Mouse (Mus musculus): ENCODE data around the gene 1700029H14Rik.

DNA sequence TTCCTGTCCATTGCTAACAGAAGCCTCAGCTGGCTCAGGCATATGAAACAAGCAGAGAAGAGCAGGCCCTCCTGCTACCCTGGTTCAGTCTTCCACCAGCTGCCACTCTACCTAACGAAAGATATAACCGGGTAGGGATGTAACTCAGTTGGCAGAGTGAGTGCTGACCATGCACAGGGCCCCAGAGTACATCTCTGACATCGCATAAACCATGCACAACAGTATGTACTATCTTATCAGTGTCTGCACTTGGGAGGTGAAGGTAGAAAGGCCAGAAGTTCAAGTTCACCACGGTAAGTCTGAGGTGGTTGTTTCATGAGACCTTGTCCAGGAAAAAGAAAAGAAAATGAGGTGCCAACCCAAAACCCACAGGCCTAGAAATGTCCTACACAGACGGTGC is 47.7 kb upstream of the 1700029H14Rik start:
- TF ChIP-seq CTCF (IDR thresholded peaks at IDR 0.05; ENCODE audit: insufficient read depth, low read depth, low read length) (no peak), POLR2A (IDR thresholded peaks at IDR 0.05; ENCODE audit: insufficient read depth, low read depth, low read length) (no peak)
